Mouse (Mus musculus) kidney, postnatal 14 days (tissue): ENCODE measurements at regions not wholly inside any gene's neighbourhood (a gene's known extent, or its start where the extent isn't known, plus 50 kb on each side); places are given as distances from the start of the nearest gene placed in this dataset.
"Not testable (repeated sequence)": the region's sequence is repeated elsewhere in the genome, so short reads cannot be mapped to it uniquely, and the experiment has no call there.

Source experiments
- DNase-seq: peaks from one replicate; pipeline ENCODE4 v3.0.0; 2022; ENCODE audit warnings: mixed read lengths

GRCm38 (mm10) chr7:95991250-95992032, 179.6 kb upstream of the Tenm4 start:
- DNase-seq: no peak

- no peak for DNase-seq
These were observed 179.0 kb upstream of the Tenm4 start for GRCm38 (mm10) chr7:95992033-95992516.

GRCm38 (mm10) chr7:95992521-95992920, 178.5 kb upstream of the Tenm4 start:
- DNase-seq: no peak

GRCm38 (mm10) chr7:95997190-95997589, 173.9 kb upstream of the Tenm4 start:
- DNase-seq: no peak

GRCm38 (mm10) chr7:95999189-95999588, 171.9 kb upstream of the Tenm4 start:
- no peak for DNase-seq

GRCm38 (mm10) chr7:96002401-96002800, 168.6 kb upstream of the Tenm4 start:
- no peak for DNase-seq

GRCm38 (mm10) chr7:96006299-96006698, 164.7 kb upstream of the Tenm4 start:
- DNase-seq: no peak

GRCm38 (mm10) chr7:96013008-96013407, 158.0 kb upstream of the Tenm4 start:
- no peak for DNase-seq

- no peak for DNase-seq
These were observed 153.7 kb upstream of the Tenm4 start for GRCm38 (mm10) chr7:96017112-96017884.

GRCm38 (mm10) chr7:96024048-96024447, 147.0 kb upstream of the Tenm4 start:
- DNase-seq: no peak

- DNase-seq: no peak
These were observed 144.1 kb upstream of the Tenm4 start for GRCm38 (mm10) chr7:96026781-96027418.

GRCm38 (mm10) chr7:96033636-96034035, 137.4 kb upstream of the Tenm4 start:
- no peak for DNase-seq

- DNase-seq: peak; percentile 13
These were observed 135.6 kb upstream of the Tenm4 start for GRCm38 (mm10) chr7:96035456-96035855.

GRCm38 (mm10) chr7:96039628-96040027, 131.4 kb upstream of the Tenm4 start:
- DNase-seq: no peak

GRCm38 (mm10) chr7:96041806-96042205, 129.2 kb upstream of the Tenm4 start:
- DNase-seq: no peak

GRCm38 (mm10) chr7:96051631-96052030, 119.4 kb upstream of the Tenm4 start:
- DNase-seq: no peak

GRCm38 (mm10) chr7:96061599-96061998, 109.4 kb upstream of the Tenm4 start:
- not testable (repeated sequence) for DNase-seq

- DNase-seq: no peak
These were observed 92.5 kb upstream of the Tenm4 start for GRCm38 (mm10) chr7:96078511-96078910.

- DNase-seq: no peak
These were observed 89.4 kb upstream of the Tenm4 start for GRCm38 (mm10) chr7:96081676-96082075.

- no peak for DNase-seq
These were observed 75.9 kb upstream of the Tenm4 start for GRCm38 (mm10) chr7:96095185-96095584.

- no peak for DNase-seq
These were observed 75.3 kb upstream of the Tenm4 start for GRCm38 (mm10) chr7:96095752-96096151.

- DNase-seq: no peak
These were observed 72.2 kb upstream of the Tenm4 start for GRCm38 (mm10) chr7:96098686-96099376.

- DNase-seq: no peak
These were observed 68.3 kb upstream of the Tenm4 start for GRCm38 (mm10) chr7:96102727-96103126.
